Mouse (Mus musculus) large intestine, adult 2 months (tissue): Measurements from ENCODE around the gene Setd7. TPM values are rescaled to one million over a fixed set of nuclear protein-coding genes. Genes with fewer than 3 reads are reported as not detected.

Experiments used
- DNase-seq: peaks from one replicate; pipeline ENCODE4 v3.0.0-alpha.2; 2012; ENCODE audit warnings: low read depth, low spot score
- WGBS: fragments of 180-500 bp; shearing (Covaris S2); methylation state at CpG from one replicate; pipeline ENCODE4 v1.1.7; 2018; 5-methylcytosine and 5-hydroxymethylcytosine counted together
- polyA plus RNA-seq: library from polyadenylated mRNA; depleted of rRNA; stranded (reverse); fragments of >200 nt; gene quantifications from 2 replicates; pipeline ENCODE4 v1.2.3, GENCODE M21; 2012

The Setd7 gene
- polyA plus RNA-seq, 1 experiment, result 7.5 TPM

- DNase-seq, result no peak
- WGBS, result 88% methylated on average over 16 of the region's 16 CpGs
Measured at GRCm38 (mm10) chr3:51525186-51525785, 35.4 kb downstream of the Setd7 start.

- DNase-seq, result no peak
- WGBS, result 85% methylated on average over 14 of the region's 14 CpGs
Measured at GRCm38 (mm10) chr3:51521262-51521661, 39.4 kb downstream of the Setd7 start.

GRCm38 (mm10) chr3:51518763-51519121 is 41.9 kb downstream of the Setd7 start:
- 24% methylated on average over 8 of the region's 8 CpGs for WGBS
- peak; percentile 51 for DNase-seq

- DNase-seq, result peak; percentile 67
- WGBS, result 34% methylated on average over 12 of the region's 12 CpGs
Measured at GRCm38 (mm10) chr3:51517878-51518762, 42.6 kb downstream of the Setd7 start.

- DNase-seq, result peak; percentile 85
- 36% methylated on average over 4 of the region's 4 CpGs for WGBS
Measured at GRCm38 (mm10) chr3:51517467-51517866, 43.2 kb downstream of the Setd7 start.

GRCm38 (mm10) chr3:51511983-51512382 is 48.7 kb downstream of the Setd7 start:
- DNase-seq, result no peak
- WGBS, result 69% methylated on average over 5 of the region's 5 CpGs

GRCm38 (mm10) chr3:51510903-51511302 is 49.8 kb downstream of the Setd7 start:
- WGBS, result 7% methylated on average over 8 of the region's 8 CpGs
- DNase-seq, result peak; percentile 85

GRCm38 (mm10) chr3:51505465-51505864 is 55.2 kb downstream of the Setd7 start:
- no peak for DNase-seq
- WGBS, result 81% methylated on average over 19 of the region's 19 CpGs

GRCm38 (mm10) chr3:51504385-51504952 is 56.2 kb downstream of the Setd7 start:
- no peak for DNase-seq
- 78% methylated on average over 11 of the region's 11 CpGs for WGBS

- no peak for DNase-seq
- 66% methylated on average over 4 of the region's 4 CpGs for WGBS
Measured at GRCm38 (mm10) chr3:51499876-51500275, 60.8 kb downstream of the Setd7 start.

- 53% methylated on average over 5 of the region's 5 CpGs for WGBS
- DNase-seq, result no peak
Measured at GRCm38 (mm10) chr3:51498659-51499058, 62.0 kb downstream of the Setd7 start.

GRCm38 (mm10) chr3:51497978-51498377 is 62.7 kb downstream of the Setd7 start:
- WGBS, result 97% methylated on average over 1 of the region's 1 CpGs
- no peak for DNase-seq

- DNase-seq, result no peak
- WGBS, result 90% methylated on average over 9 of the region's 9 CpGs
Measured at GRCm38 (mm10) chr3:51495646-51496045, 65.0 kb downstream of the Setd7 start.

GRCm38 (mm10) chr3:51494466-51494865 is 66.2 kb downstream of the Setd7 start:
- 63% methylated on average over 2 of the region's 2 CpGs for WGBS
- DNase-seq, result no peak

- DNase-seq, result no peak
- 72% methylated on average over 13 of the region's 13 CpGs for WGBS
Measured at GRCm38 (mm10) chr3:51493272-51493838, 67.3 kb downstream of the Setd7 start.

GRCm38 (mm10) chr3:51490088-51490753 is 70.5 kb downstream of the Setd7 start:
- 79% methylated on average over 7 of the region's 7 CpGs for WGBS
- no peak for DNase-seq

- 79% methylated on average over 4 of the region's 4 CpGs for WGBS
- DNase-seq, result no peak
Measured at GRCm38 (mm10) chr3:51486491-51487195, 74.0 kb downstream of the Setd7 start.

- no peak for DNase-seq
Measured at GRCm38 (mm10) chr3:51485347-51485746, 75.3 kb downstream of the Setd7 start.

GRCm38 (mm10) chr3:51484370-51484769 is 76.3 kb downstream of the Setd7 start:
- no peak for DNase-seq
- under 1% methylated on average over 33 of the region's 33 CpGs for WGBS

More at GRCm38 (mm10) chr3:51485347-51485746, 75.3 kb downstream of the Setd7 start:
- 33% methylated on average over 4 of the region's 4 CpGs for WGBS
